Mouse (Mus musculus): ENCODE measurements around the gene Slc22a18. TPM values are rescaled to one million over a fixed set of nuclear protein-coding genes. Genes with fewer than 3 reads are reported as not detected.
A peak's percentile ranks its signal among the peaks of the same experiment; 100 is the strongest.
"Not testable (repeated sequence)": the region's sequence is repeated elsewhere in the genome, so short reads cannot be mapped to it uniquely, and the experiment has no call there.

Gene Slc22a18
- polyA plus RNA-seq, 1 experiment from 2014 or later, result 0.14 TPM

- WGBS, result 87% methylated on average over 1 of the region's 1 CpGs
- Histone ChIP-seq H3K4me2 (replicated peaks; ENCODE audit: low read depth, low read length) (no peak overlapping the region), H3K27me3 (ENCODE audit: control insufficient read depth, insufficient read depth, low read length) (no peaks in the 10 kb centered on the region), H3K27ac (ENCODE audit: low read depth, low read length) (no peak overlapping the region), H3K4me3 (ENCODE audit: low read depth, low read length) (no peak overlapping the region), H3K36me3 (ENCODE audit: control insufficient read depth, insufficient read depth, low read length) (peaks cover 32% of the 10 kb centered on the region), H3K9me3 (ENCODE audit: control insufficient read depth, low read length) (no peaks in the 10 kb centered on the region), H3K9ac (ENCODE audit: low read depth, low read length) (no peak overlapping the region), H3K4me1 (replicated peaks; ENCODE audit: control insufficient read depth, insufficient read depth, low read length) (no peaks in the 10 kb centered on the region)
- ATAC-seq (ENCODE audit: low FRiP score) (no peak), DNase-seq (ENCODE audit: low spot score) (no peak)
These were observed 58.9 kb downstream of the Slc22a18 start for GRCm38 (mm10) chr7:143532410-143532809.

GRCm38 (mm10) chr7:143533284-143533683 lies 59.7 kb downstream of the Slc22a18 start:
- no peak for ATAC-seq (ENCODE audit: low FRiP score)
- DNase-seq (ENCODE audit: low spot score), result no peak
- H3K27me3 ChIP-seq (ENCODE audit: control insufficient read depth, insufficient read depth, low read length), result no peaks in the 10 kb centered on the region
- H3K9me3 ChIP-seq (ENCODE audit: control insufficient read depth, low read length), result no peaks in the 10 kb centered on the region
- H3K36me3 ChIP-seq (ENCODE audit: control insufficient read depth, insufficient read depth, low read length), result peaks cover 25% of the 10 kb centered on the region
- H3K27ac ChIP-seq (ENCODE audit: low read depth, low read length), result no peak overlapping the region
- no peak overlapping the region for H3K9ac ChIP-seq (ENCODE audit: low read depth, low read length)
- 89% methylated on average over 2 of the region's 2 CpGs for WGBS
- H3K4me2 ChIP-seq (replicated peaks; ENCODE audit: low read depth, low read length), result no peak overlapping the region
- H3K4me1 ChIP-seq (replicated peaks; ENCODE audit: control insufficient read depth, insufficient read depth, low read length), result no peaks in the 10 kb centered on the region
- no peak overlapping the region for H3K4me3 ChIP-seq (ENCODE audit: low read depth, low read length)

- DNase-seq (ENCODE audit: low spot score), result no peak
- H3K4me3 ChIP-seq (ENCODE audit: low read depth, low read length), result no peak overlapping the region
- no peak overlapping the region for H3K9ac ChIP-seq (ENCODE audit: low read depth, low read length)
- no peaks in the 10 kb centered on the region for H3K4me1 ChIP-seq (replicated peaks; ENCODE audit: control insufficient read depth, insufficient read depth, low read length)
- H3K36me3 ChIP-seq (ENCODE audit: control insufficient read depth, insufficient read depth, low read length), result peaks cover 18% of the 10 kb centered on the region
- no peaks in the 10 kb centered on the region for H3K9me3 ChIP-seq (ENCODE audit: control insufficient read depth, low read length)
- no peak overlapping the region for H3K4me2 ChIP-seq (replicated peaks; ENCODE audit: low read depth, low read length)
- H3K27me3 ChIP-seq (ENCODE audit: control insufficient read depth, insufficient read depth, low read length), result no peaks in the 10 kb centered on the region
- H3K27ac ChIP-seq (ENCODE audit: low read depth, low read length), result no peak overlapping the region
- ATAC-seq (ENCODE audit: low FRiP score), result no peak
- 90% methylated on average over 3 of the region's 3 CpGs for WGBS
These were observed 62.7 kb downstream of the Slc22a18 start for GRCm38 (mm10) chr7:143536251-143536650.

- H3K36me3 ChIP-seq (ENCODE audit: control insufficient read depth, insufficient read depth, low read length), result peaks cover 12% of the 10 kb centered on the region
- not testable (repeated sequence) for H3K9me3 ChIP-seq (ENCODE audit: control insufficient read depth, low read length); H3K4me3 ChIP-seq (ENCODE audit: low read depth, low read length); H3K9ac ChIP-seq (ENCODE audit: low read depth, low read length); H3K4me1 ChIP-seq (replicated peaks; ENCODE audit: control insufficient read depth, insufficient read depth, low read length); H3K27ac ChIP-seq (ENCODE audit: low read depth, low read length); ATAC-seq (ENCODE audit: low FRiP score); DNase-seq (ENCODE audit: low spot score); H3K4me2 ChIP-seq (replicated peaks; ENCODE audit: low read depth, low read length); H3K27me3 ChIP-seq (ENCODE audit: control insufficient read depth, insufficient read depth, low read length)
- WGBS, result 96% methylated on average over 6 of the region's 6 CpGs
These were observed 64.7 kb downstream of the Slc22a18 start for GRCm38 (mm10) chr7:143538229-143538628.

DNA sequence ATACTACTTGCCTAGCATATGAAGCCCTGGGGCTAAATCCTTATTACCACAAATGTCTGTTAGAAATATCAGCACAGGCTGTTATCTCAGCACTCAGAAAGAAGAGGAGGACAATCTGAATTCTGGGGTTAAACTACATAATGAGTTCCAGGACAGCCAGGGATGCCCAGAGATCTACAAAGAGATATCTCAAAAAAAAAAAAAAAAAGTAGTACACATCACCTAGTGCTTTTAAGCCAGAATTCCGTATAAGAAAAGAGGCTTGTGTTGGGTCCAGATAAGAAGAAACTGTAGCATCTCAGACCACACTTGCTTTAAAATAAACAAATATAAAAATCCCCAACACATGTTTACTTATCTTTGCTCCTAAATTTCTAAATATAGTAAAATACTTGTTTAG lies 65.1 kb downstream of the Slc22a18 start:
- no peak overlapping the region for H3K4me2 ChIP-seq (replicated peaks; ENCODE audit: low read depth, low read length)
- no peak overlapping the region for H3K4me3 ChIP-seq (ENCODE audit: low read depth, low read length)
- no peak overlapping the region for H3K9ac ChIP-seq (ENCODE audit: low read depth, low read length)
- H3K4me1 ChIP-seq (replicated peaks; ENCODE audit: control insufficient read depth, insufficient read depth, low read length), result no peaks in the 10 kb centered on the region
- no peaks in the 10 kb centered on the region for H3K9me3 ChIP-seq (ENCODE audit: control insufficient read depth, low read length)
- ATAC-seq (ENCODE audit: low FRiP score), result no peak
- no peaks in the 10 kb centered on the region for H3K27me3 ChIP-seq (ENCODE audit: control insufficient read depth, insufficient read depth, low read length)
- peaks cover 8% of the 10 kb centered on the region for H3K36me3 ChIP-seq (ENCODE audit: control insufficient read depth, insufficient read depth, low read length)
- no peak overlapping the region for H3K27ac ChIP-seq (ENCODE audit: low read depth, low read length)
- DNase-seq (ENCODE audit: low spot score), result no peak
- 77% methylated on average over 1 of the region's 1 CpGs for WGBS

- H3K4me2 ChIP-seq (replicated peaks; ENCODE audit: low read depth, low read length), result no peak overlapping the region
- H3K4me3 ChIP-seq (ENCODE audit: low read depth, low read length), result no peak overlapping the region
- H3K9me3 ChIP-seq (ENCODE audit: control insufficient read depth, low read length), result no peaks in the 10 kb centered on the region
- no peaks in the 10 kb centered on the region for H3K36me3 ChIP-seq (ENCODE audit: control insufficient read depth, insufficient read depth, low read length)
- no peaks in the 10 kb centered on the region for H3K4me1 ChIP-seq (replicated peaks; ENCODE audit: control insufficient read depth, insufficient read depth, low read length)
- H3K27ac ChIP-seq (ENCODE audit: low read depth, low read length), result no peak overlapping the region
- DNase-seq (ENCODE audit: low spot score), result peak; percentile 69
- 91% methylated on average over 2 of the region's 2 CpGs for WGBS
- no peaks in the 10 kb centered on the region for H3K27me3 ChIP-seq (ENCODE audit: control insufficient read depth, insufficient read depth, low read length)
- no peak for ATAC-seq (ENCODE audit: low FRiP score)
- H3K9ac ChIP-seq (ENCODE audit: low read depth, low read length), result no peak overlapping the region
These were observed 70.8 kb downstream of the Slc22a18 start for GRCm38 (mm10) chr7:143544368-143544767.

- no peak overlapping the region for H3K27ac ChIP-seq (ENCODE audit: low read depth, low read length)
- H3K4me2 ChIP-seq (replicated peaks; ENCODE audit: low read depth, low read length), result no peak overlapping the region
- H3K4me1 ChIP-seq (replicated peaks; ENCODE audit: control insufficient read depth, insufficient read depth, low read length), result no peaks in the 10 kb centered on the region
- 81% methylated on average over 2 of the region's 2 CpGs for WGBS
- no peaks in the 10 kb centered on the region for H3K9me3 ChIP-seq (ENCODE audit: control insufficient read depth, low read length)
- ATAC-seq (ENCODE audit: low FRiP score) (no peak), DNase-seq (ENCODE audit: low spot score) (no peak)
- no peaks in the 10 kb centered on the region for H3K36me3 ChIP-seq (ENCODE audit: control insufficient read depth, insufficient read depth, low read length)
- H3K27me3 ChIP-seq (ENCODE audit: control insufficient read depth, insufficient read depth, low read length), result no peaks in the 10 kb centered on the region
- no peak overlapping the region for H3K9ac ChIP-seq (ENCODE audit: low read depth, low read length)
- no peak overlapping the region for H3K4me3 ChIP-seq (ENCODE audit: low read depth, low read length)
These were observed 73.0 kb downstream of the Slc22a18 start for GRCm38 (mm10) chr7:143546554-143546953.

- H3K36me3 ChIP-seq (ENCODE audit: control insufficient read depth, insufficient read depth, low read length), result no peaks in the 10 kb centered on the region
- ATAC-seq (ENCODE audit: low FRiP score) (peak; percentile 84), DNase-seq (ENCODE audit: low spot score) (peak; percentile 80)
- WGBS, result under 1% methylated on average over 42 of the region's 63 CpGs
- H3K27me3 ChIP-seq (ENCODE audit: control insufficient read depth, insufficient read depth, low read length), result no peaks in the 10 kb centered on the region
- peak overlapping the region; percentile 51 for H3K4me2 ChIP-seq (replicated peaks; ENCODE audit: low read depth, low read length)
- H3K4me1 ChIP-seq (replicated peaks; ENCODE audit: control insufficient read depth, insufficient read depth, low read length), result no peaks in the 10 kb centered on the region
- H3K27ac ChIP-seq (ENCODE audit: low read depth, low read length), result peak overlapping the region; percentile 84
- peak overlapping the region; percentile 92 for H3K9ac ChIP-seq (ENCODE audit: low read depth, low read length)
- H3K4me3 ChIP-seq (ENCODE audit: low read depth, low read length), result peak overlapping the region; percentile 94
- H3K9me3 ChIP-seq (ENCODE audit: control insufficient read depth, low read length), result no peaks in the 10 kb centered on the region
These were observed 74.9 kb downstream of the Slc22a18 start for GRCm38 (mm10) chr7:143548231-143548961.
